Mouse (Mus musculus): ENCODE data around the gene Wipi2. TPM values are rescaled to one million over a fixed set of nuclear protein-coding genes. Genes with fewer than 3 reads are reported as not detected.
A peak's percentile ranks its signal among the peaks of the same experiment; 100 is the strongest.

The Wipi2 gene
- polyA plus RNA-seq (2014; fragmentation: Nextera tagmentation; extraction: Ambion mirVana), result 28.7 and 31.8 TPM in 2 replicates

DNA sequence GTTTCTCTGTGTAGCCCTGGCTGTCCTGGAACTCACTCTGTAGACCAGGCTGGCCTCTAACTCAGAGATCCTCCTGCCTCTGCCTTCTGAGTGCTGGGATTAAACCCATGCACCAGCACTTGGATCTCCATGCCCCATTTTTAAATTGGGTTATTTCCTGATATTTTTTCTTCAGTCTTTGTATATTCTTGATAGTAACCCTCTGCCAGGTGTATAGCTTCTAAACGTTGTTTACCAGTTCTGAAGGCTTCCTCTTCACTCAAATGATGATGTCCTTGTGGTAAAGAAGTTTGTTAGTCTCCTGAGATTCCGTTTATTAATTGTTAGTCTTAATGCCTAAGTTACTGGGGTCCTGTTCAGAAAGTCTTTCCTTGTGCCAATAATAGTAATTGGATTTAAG is at the start of gene Wipi2:
Gene Wipi2 (plus strand): TSS at position 301 of the 400 bp plus-strand sequence.
- H3K9ac ChIP-seq (ENCODE audit: low read length), result peak within 1 kb of the TSS; percentile 76
- H3K4me2 ChIP-seq (ENCODE audit: low read length), result peak within 1 kb of the TSS; percentile 67
- no peak for ATAC-seq (ENCODE audit: insufficient number of reproducible peaks, insufficient read depth, low FRiP score, low read depth)
- H3K4me1 ChIP-seq (ENCODE audit: control insufficient read depth in 2 of 2, insufficient read depth in 2 of 2, low read length in 2 of 2), result peaks cover 5 to 10% of the 10 kb centered on the region in 2 experiments; a peak in 3 of 4 replicates
- H3K9me3 ChIP-seq (ENCODE audit: control insufficient read depth, low read length), result no peaks in the 10 kb centered on the region
- H3K4me3 ChIP-seq (ENCODE audit: control insufficient read depth in 1 of 2, insufficient read depth in 1 of 2, low read depth in 1 of 2, low read length in 2 of 2), result peak within 1 kb of the TSS; percentile 68 to 88; a peak in 3 of 4 replicates
- no peaks in the 10 kb centered on the region for H3K36me3 ChIP-seq (ENCODE audit: control insufficient read depth, insufficient read depth, low read length)
- H3K27me3 ChIP-seq (ENCODE audit: control insufficient read depth, insufficient read depth, low read length), result no peaks in the 10 kb centered on the region; the same call in 1 of the 2 replicates
- WGBS, result 81% methylated on average over 2 of the region's 2 CpGs
- peak within 1 kb of the TSS; percentile 82 to 86; a peak in 3 of 4 replicates for H3K27ac ChIP-seq (replicated peaks in 1 of 2; ENCODE audit: control insufficient read depth in 1 of 2, insufficient read depth in 1 of 2, low read depth in 2 of 2, low read length in 2 of 2)

DNA sequence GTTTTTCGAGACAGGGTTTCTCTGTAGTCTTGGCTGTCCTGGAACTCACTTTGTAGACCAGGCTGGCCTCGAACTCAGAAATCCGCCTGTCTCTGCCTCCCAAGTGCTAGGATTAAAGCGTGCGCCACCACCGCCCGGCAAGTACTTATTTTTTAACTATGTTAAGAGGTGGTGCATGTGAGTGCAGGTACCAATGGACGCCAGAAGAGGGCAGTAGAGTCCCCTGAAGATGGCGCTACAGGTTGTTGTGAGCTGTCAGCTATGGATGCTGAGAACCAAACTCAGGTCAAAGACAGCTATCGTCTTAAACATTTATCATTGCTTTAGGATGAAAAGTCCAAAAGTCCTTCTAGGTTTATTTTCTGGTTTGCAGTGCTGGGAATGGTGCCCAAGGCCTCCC is 49.3 kb upstream of the Wipi2 start:
- no peak overlapping the region for H3K4me3 ChIP-seq (ENCODE audit: control insufficient read depth in 1 of 2, insufficient read depth in 1 of 2, low read depth in 1 of 2, low read length in 2 of 2)
- no peak for ATAC-seq (ENCODE audit: insufficient number of reproducible peaks, insufficient read depth, low FRiP score, low read depth)
- no peak overlapping the region for H3K27ac ChIP-seq (replicated peaks in 1 of 2; ENCODE audit: control insufficient read depth in 1 of 2, insufficient read depth in 1 of 2, low read depth in 2 of 2, low read length in 2 of 2)
- peaks cover 4% of the 10 kb centered on the region; the same call in 1 of the 2 replicates for H3K9me3 ChIP-seq (ENCODE audit: control insufficient read depth, low read length)
- 86% methylated on average over 10 of the region's 10 CpGs for WGBS
- no peaks in the 10 kb centered on the region for H3K4me1 ChIP-seq (ENCODE audit: control insufficient read depth in 2 of 2, insufficient read depth in 2 of 2, low read length in 2 of 2)
- H3K36me3 ChIP-seq (ENCODE audit: control insufficient read depth, insufficient read depth, low read length), result no peaks in the 10 kb centered on the region
- no peak overlapping the region for H3K4me2 ChIP-seq (ENCODE audit: low read length)
- H3K9ac ChIP-seq (ENCODE audit: low read length), result no peak overlapping the region
- no peaks in the 10 kb centered on the region for H3K27me3 ChIP-seq (ENCODE audit: control insufficient read depth, insufficient read depth, low read length)

DNA sequence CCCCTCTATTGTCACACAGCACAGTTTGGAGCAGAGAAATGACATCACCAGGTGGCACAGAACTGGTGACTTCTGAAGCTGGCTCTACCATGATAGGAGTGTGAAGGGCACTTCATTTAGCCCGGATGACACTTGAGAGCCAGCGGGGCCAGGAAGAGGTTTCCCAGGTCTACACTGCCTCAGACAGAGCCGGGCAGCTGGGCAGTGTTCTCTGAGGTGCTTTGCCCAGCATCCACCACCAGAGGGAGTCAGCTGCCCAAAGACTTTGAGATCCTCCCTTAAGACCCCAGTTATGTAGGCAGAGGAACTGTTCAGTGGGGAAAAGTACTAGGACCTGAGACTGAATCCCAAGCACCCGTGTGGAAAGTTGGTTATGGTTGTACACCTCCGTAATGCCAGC is 46.0 kb upstream of the Wipi2 start:
- WGBS, result 14% methylated on average over 5 of the region's 5 CpGs
- Histone ChIP-seq H3K36me3 (ENCODE audit: control insufficient read depth, insufficient read depth, low read length) (no peaks in the 10 kb centered on the region), H3K27ac (replicated peaks in 1 of 2; ENCODE audit: control insufficient read depth in 1 of 2, insufficient read depth in 1 of 2, low read depth in 2 of 2, low read length in 2 of 2) (no peak overlapping the region), H3K9me3 (ENCODE audit: control insufficient read depth, low read length) (peaks cover 4% of the 10 kb centered on the region; the same call in 1 of the 2 replicates), H3K4me3 (ENCODE audit: control insufficient read depth in 1 of 2, insufficient read depth in 1 of 2, low read depth in 1 of 2, low read length in 2 of 2) (no peak overlapping the region), H3K4me2 (ENCODE audit: low read length) (no peak overlapping the region), H3K4me1 (ENCODE audit: control insufficient read depth in 2 of 2, insufficient read depth in 2 of 2, low read length in 2 of 2) (no peaks in the 10 kb centered on the region), H3K9ac (ENCODE audit: low read length) (no peak overlapping the region), H3K27me3 (ENCODE audit: control insufficient read depth, insufficient read depth, low read length) (no peaks in the 10 kb centered on the region)
- ATAC-seq (ENCODE audit: insufficient number of reproducible peaks, insufficient read depth, low FRiP score, low read depth), result no peak

DNA sequence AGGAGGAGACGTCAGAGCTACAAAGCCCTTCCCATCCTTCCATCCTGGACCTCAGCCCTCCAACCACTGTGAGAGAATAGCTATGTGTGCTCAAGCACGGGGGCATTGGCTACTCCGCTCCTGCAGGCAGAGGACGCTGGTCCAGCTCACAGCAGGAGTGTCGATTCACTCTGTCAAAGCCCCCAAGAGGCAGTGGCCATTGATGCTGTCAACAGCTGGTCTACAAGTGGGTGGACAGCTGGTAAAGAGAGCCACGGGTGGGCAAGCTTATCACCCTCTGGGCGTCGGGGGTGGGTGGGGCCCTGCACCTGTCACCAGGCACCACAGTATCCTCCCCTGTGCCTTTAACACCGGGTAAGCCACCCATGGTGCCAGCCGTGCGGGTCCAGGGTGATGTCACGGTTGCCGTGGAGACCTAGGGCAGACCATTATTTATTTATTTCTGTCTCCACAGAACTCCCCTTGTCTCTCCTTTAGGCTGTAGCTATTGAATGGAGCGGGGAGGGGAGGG is 43.8 kb upstream of the Wipi2 start:
- no peak overlapping the region for H3K4me3 ChIP-seq (ENCODE audit: control insufficient read depth in 1 of 2, insufficient read depth in 1 of 2, low read depth in 1 of 2, low read length in 2 of 2)
- no peaks in the 10 kb centered on the region for H3K9me3 ChIP-seq (ENCODE audit: control insufficient read depth, low read length)
- H3K36me3 ChIP-seq (ENCODE audit: control insufficient read depth, insufficient read depth, low read length), result no peaks in the 10 kb centered on the region
- H3K27ac ChIP-seq (replicated peaks in 1 of 2; ENCODE audit: control insufficient read depth in 1 of 2, insufficient read depth in 1 of 2, low read depth in 2 of 2, low read length in 2 of 2), result no peak overlapping the region
- WGBS, result 45% methylated on average over 14 of the region's 14 CpGs
- H3K4me2 ChIP-seq (ENCODE audit: low read length), result no peak overlapping the region
- H3K4me1 ChIP-seq (ENCODE audit: control insufficient read depth in 2 of 2, insufficient read depth in 2 of 2, low read length in 2 of 2), result no peaks in the 10 kb centered on the region
- no peaks in the 10 kb centered on the region for H3K27me3 ChIP-seq (ENCODE audit: control insufficient read depth, insufficient read depth, low read length)
- H3K9ac ChIP-seq (ENCODE audit: low read length), result no peak overlapping the region
- ATAC-seq (ENCODE audit: insufficient number of reproducible peaks, insufficient read depth, low FRiP score, low read depth), result no peak

DNA sequence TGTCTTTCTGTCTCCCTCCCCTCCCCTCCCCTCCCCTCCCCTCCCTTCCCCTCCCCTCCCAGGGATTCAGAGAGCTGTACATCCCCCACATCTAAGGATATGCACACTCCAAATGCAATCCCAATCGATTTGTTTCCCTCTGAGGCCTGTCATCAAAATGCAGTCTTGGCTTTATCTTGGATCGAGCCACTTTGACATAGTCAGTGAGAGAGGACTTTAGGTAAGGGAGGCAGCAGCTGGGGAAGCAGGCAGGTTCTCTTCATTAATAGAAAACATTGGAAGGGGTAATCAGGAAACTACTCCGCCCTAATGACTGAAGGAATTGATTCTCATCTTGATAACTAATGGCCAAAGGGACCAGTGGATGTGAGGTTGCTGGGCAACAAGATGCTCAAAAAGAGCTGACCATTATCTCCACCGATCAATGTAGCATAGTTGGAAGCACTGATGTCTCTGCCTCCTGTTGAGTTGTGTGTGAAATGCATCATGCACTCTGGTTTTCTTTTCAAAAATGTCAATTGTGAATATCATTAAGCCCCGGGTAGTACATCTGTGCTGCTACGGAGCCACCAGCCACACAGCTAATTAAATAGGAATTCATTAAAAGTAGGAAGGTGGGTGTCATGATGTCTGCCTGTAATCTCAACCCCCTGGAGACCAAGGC is 36.4 kb upstream of the Wipi2 start:
- H3K9me3 ChIP-seq (ENCODE audit: control insufficient read depth, low read length), result no peaks in the 10 kb centered on the region
- no peak overlapping the region for H3K4me3 ChIP-seq (ENCODE audit: control insufficient read depth in 1 of 2, insufficient read depth in 1 of 2, low read depth in 1 of 2, low read length in 2 of 2)
- H3K4me1 ChIP-seq (ENCODE audit: control insufficient read depth in 2 of 2, insufficient read depth in 2 of 2, low read length in 2 of 2), result no peaks in the 10 kb centered on the region
- no peaks in the 10 kb centered on the region for H3K27me3 ChIP-seq (ENCODE audit: control insufficient read depth, insufficient read depth, low read length)
- H3K36me3 ChIP-seq (ENCODE audit: control insufficient read depth, insufficient read depth, low read length), result no peaks in the 10 kb centered on the region
- no peak overlapping the region for H3K27ac ChIP-seq (replicated peaks in 1 of 2; ENCODE audit: control insufficient read depth in 1 of 2, insufficient read depth in 1 of 2, low read depth in 2 of 2, low read length in 2 of 2)
- 77% methylated on average over 6 of the region's 6 CpGs for WGBS
- no peak for ATAC-seq (ENCODE audit: insufficient number of reproducible peaks, insufficient read depth, low FRiP score, low read depth)
- no peak overlapping the region for H3K4me2 ChIP-seq (ENCODE audit: low read length)
- H3K9ac ChIP-seq (ENCODE audit: low read length), result no peak overlapping the region

DNA sequence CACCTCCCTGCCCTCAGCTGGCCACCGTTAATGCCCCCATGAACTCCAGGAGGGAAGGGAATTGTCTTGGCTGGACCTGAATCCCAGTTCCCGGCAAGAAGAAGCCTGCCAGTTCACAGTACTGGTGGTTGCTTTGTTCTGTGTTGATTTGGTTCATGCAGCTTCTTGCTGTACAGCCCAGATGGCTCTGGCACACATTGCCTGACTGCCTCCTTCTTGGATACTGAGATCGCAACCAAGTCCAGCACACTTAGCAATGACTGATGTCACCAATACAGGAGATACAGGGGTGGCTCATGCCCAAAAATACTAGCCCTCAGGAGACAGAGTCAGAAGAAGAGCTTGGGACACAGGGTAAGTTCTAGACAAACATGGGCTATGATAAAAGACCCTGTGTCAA is 31.8 kb upstream of the Wipi2 start:
- H3K9ac ChIP-seq (ENCODE audit: low read length), result no peak overlapping the region
- 69% methylated on average over 3 of the region's 3 CpGs for WGBS

DNA sequence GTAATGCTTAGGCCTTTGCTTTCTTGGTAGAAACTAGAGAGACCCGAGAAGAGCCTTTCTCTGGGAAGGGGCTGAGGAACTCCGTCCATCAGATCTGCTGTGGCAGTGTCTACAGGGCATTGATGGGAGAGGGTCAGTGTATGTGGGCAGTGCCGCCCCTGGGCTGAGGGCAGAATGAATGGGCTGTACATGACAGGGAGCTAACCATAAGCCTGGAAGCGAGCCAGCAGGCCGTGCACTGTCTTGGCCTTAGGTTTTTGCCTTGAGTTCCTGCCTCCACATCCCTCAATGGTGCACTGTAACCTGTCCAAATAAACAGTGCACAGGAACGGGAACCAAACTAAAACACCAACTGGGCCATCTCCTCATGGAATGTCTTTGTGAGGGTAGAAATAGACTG is 30.8 kb upstream of the Wipi2 start:
- H3K9me3 ChIP-seq (ENCODE audit: control insufficient read depth, low read length), result no peaks in the 10 kb centered on the region
- WGBS, result 74% methylated on average over 6 of the region's 6 CpGs
- H3K27ac ChIP-seq (replicated peaks in 1 of 2; ENCODE audit: control insufficient read depth in 1 of 2, insufficient read depth in 1 of 2, low read depth in 2 of 2, low read length in 2 of 2), result no peak overlapping the region
- no peak overlapping the region for H3K4me2 ChIP-seq (ENCODE audit: low read length)
- H3K4me3 ChIP-seq (ENCODE audit: control insufficient read depth in 1 of 2, insufficient read depth in 1 of 2, low read depth in 1 of 2, low read length in 2 of 2), result no peak overlapping the region
- H3K9ac ChIP-seq (ENCODE audit: low read length), result no peak overlapping the region
- H3K4me1 ChIP-seq (ENCODE audit: control insufficient read depth in 2 of 2, insufficient read depth in 2 of 2, low read length in 2 of 2), result no peaks in the 10 kb centered on the region
- no peaks in the 10 kb centered on the region for H3K36me3 ChIP-seq (ENCODE audit: control insufficient read depth, insufficient read depth, low read length)
- no peak for ATAC-seq (ENCODE audit: insufficient number of reproducible peaks, insufficient read depth, low FRiP score, low read depth)
- H3K27me3 ChIP-seq (ENCODE audit: control insufficient read depth, insufficient read depth, low read length), result no peaks in the 10 kb centered on the region

More for the DNA sequence above, 31.8 kb upstream of the Wipi2 start:
- Histone ChIP-seq H3K4me3 (ENCODE audit: control insufficient read depth in 1 of 2, insufficient read depth in 1 of 2, low read depth in 1 of 2, low read length in 2 of 2) (no peak overlapping the region), H3K9me3 (ENCODE audit: control insufficient read depth, low read length) (no peaks in the 10 kb centered on the region), H3K4me1 (ENCODE audit: control insufficient read depth in 2 of 2, insufficient read depth in 2 of 2, low read length in 2 of 2) (no peaks in the 10 kb centered on the region), H3K4me2 (ENCODE audit: low read length) (no peak overlapping the region), H3K27ac (replicated peaks in 1 of 2; ENCODE audit: control insufficient read depth in 1 of 2, insufficient read depth in 1 of 2, low read depth in 2 of 2, low read length in 2 of 2) (no peak overlapping the region), H3K36me3 (ENCODE audit: control insufficient read depth, insufficient read depth, low read length) (no peaks in the 10 kb centered on the region), H3K27me3 (ENCODE audit: control insufficient read depth, insufficient read depth, low read length) (no peaks in the 10 kb centered on the region)
- no peak for ATAC-seq (ENCODE audit: insufficient number of reproducible peaks, insufficient read depth, low FRiP score, low read depth)
